Mouse (Mus musculus) testis, adult 2 months (tissue): ENCODE data around the gene Rai14.

ENCODE experiments used
- CTCF ChIP-seq: fragments of 200-500 bp; IDR thresholded peaks from 2 replicates; pipeline ENCODE4 v1.5.1; 2012; ENCODE audit warnings: low read depth, mild to moderate bottlenecking, inconsistent platforms, low read length, moderate library complexity; ENCODE audit not compliant: control insufficient read depth, insufficient read depth, insufficient replicate concordance
- POLR2A ChIP-seq: fragments of 200-500 bp; IDR thresholded peaks from 2 replicates; pipeline ENCODE4 v1.6.1; 2012; ENCODE audit warnings: low read depth, mild to moderate bottlenecking, inconsistent platforms, low read length, moderate library complexity; ENCODE audit not compliant: control insufficient read depth

- TF ChIP-seq CTCF = no peak
- no peak for TF ChIP-seq POLR2A
Measured at GRCm38 (mm10) chr15:10735216-10735615, 20.8 kb upstream of the Rai14 start.
